Mouse (Mus musculus) intestine, postnatal 0 days (tissue): ENCODE data around the gene Srsf9. TPM values are rescaled to one million over a fixed set of nuclear protein-coding genes. Genes with fewer than 3 reads are reported as not detected.

ENCODE experiments used
- ATAC-seq: fragments of 200-750 bp; cut with Nextera tagmentation; 2 replicates; pipeline ENCODE4 v1.8.0; 2017; ENCODE audit warnings: mild to moderate bottlenecking, moderate TSS enrichment, moderate library complexity
- H3K27ac ChIP-seq: fragments of 300-500 bp; sonication (generic); 2 replicates; pipeline ENCODE4 v1.5.1; 2014; ENCODE audit warnings: mild to moderate bottlenecking, low read depth, low read length, moderate library complexity
- H3K27me3 ChIP-seq: fragments of 300-500 bp; sonication (generic); replicated peaks from 2 replicates; pipeline ENCODE4 v1.6.1; 2014; ENCODE audit warnings: low read length, mixed read lengths; ENCODE audit not compliant: control insufficient read depth, insufficient read depth
- H3K36me3 ChIP-seq: fragments of 300-500 bp; sonication (generic); 2 replicates; pipeline ENCODE4 v1.6.1; 2014; ENCODE audit warnings: mild to moderate bottlenecking, moderate library complexity; ENCODE audit not compliant: control insufficient read depth, insufficient read depth
- H3K4me1 ChIP-seq: fragments of 300-500 bp; sonication (generic); replicated peaks from 2 replicates; pipeline ENCODE4 v1.6.1; 2014; ENCODE audit warnings: antibody characterized with exemption, low read length, mixed read lengths; ENCODE audit not compliant: control insufficient read depth, insufficient read depth
- H3K4me2 ChIP-seq: fragments of 300-500 bp; sonication (generic); replicated peaks from 2 replicates; pipeline ENCODE4 v1.6.1; 2014; ENCODE audit warnings: low read depth, mild to moderate bottlenecking, moderate library complexity
- H3K4me3 ChIP-seq: fragments of 300-500 bp; sonication (generic); 2 replicates; pipeline ENCODE4 v1.5.1; 2014; ENCODE audit warnings: low read depth, low read length
- H3K9ac ChIP-seq: fragments of 300-500 bp; sonication (generic); 2 replicates; pipeline ENCODE4 v1.6.1; 2014; ENCODE audit warnings: mild to moderate bottlenecking, low read depth, low read length
- H3K9me3 ChIP-seq: fragments of 300-500 bp; sonication (generic); 2 replicates; pipeline ENCODE4 v1.6.1; 2016; ENCODE audit warnings: mixed run types; ENCODE audit not compliant: control insufficient read depth
- CTCF ChIP-seq: sonication (generic); IDR thresholded peaks from 2 replicates; pipeline ENCODE4 v1.5.1; 2016; ENCODE audit warnings: low read depth, mild to moderate bottlenecking, control low read depth, antibody characterized with exemption, moderate library complexity
- WGBS: fragments of 180-500 bp; shearing (Covaris S2); extraction: QIAGEN DNeasy Blood & Tissue Kit; methylation state at CpG from one replicate; pipeline ENCODE4 v1.1.7; 2014; 5-methylcytosine and 5-hydroxymethylcytosine counted together
- polyA plus RNA-seq: library from polyadenylated mRNA; unstranded; fragments of >200 nt; fragmentation: Nextera tagmentation; extraction: Ambion mirVana; gene quantifications from 2 replicates; pipeline ENCODE4 v1.2.1, GENCODE M21; 2015

Gene Srsf9
- polyA plus RNA-seq, 1 experiment from 2014 or later, result 105 TPM

- TF ChIP-seq CTCF, result no peak
- WGBS, result 49% methylated on average over 4 of the region's 4 CpGs
- no peaks in the 10 kb centered on the region for H3K27me3 ChIP-seq
- no peak for ATAC-seq
- H3K4me3 ChIP-seq, result no peak overlapping the region
- H3K9ac ChIP-seq, result no peak overlapping the region
- no peaks in the 10 kb centered on the region for H3K36me3 ChIP-seq
- no peak overlapping the region for H3K27ac ChIP-seq
- H3K4me2 ChIP-seq, result no peak overlapping the region
- H3K9me3 ChIP-seq, result no peaks in the 10 kb centered on the region
- peaks cover 4% of the 10 kb centered on the region; the same call in 1 of the 2 replicates for H3K4me1 ChIP-seq
These were observed 14.6 kb upstream of the Srsf9 start for GRCm38 (mm10) chr5:115312354-115312753.

DNA sequence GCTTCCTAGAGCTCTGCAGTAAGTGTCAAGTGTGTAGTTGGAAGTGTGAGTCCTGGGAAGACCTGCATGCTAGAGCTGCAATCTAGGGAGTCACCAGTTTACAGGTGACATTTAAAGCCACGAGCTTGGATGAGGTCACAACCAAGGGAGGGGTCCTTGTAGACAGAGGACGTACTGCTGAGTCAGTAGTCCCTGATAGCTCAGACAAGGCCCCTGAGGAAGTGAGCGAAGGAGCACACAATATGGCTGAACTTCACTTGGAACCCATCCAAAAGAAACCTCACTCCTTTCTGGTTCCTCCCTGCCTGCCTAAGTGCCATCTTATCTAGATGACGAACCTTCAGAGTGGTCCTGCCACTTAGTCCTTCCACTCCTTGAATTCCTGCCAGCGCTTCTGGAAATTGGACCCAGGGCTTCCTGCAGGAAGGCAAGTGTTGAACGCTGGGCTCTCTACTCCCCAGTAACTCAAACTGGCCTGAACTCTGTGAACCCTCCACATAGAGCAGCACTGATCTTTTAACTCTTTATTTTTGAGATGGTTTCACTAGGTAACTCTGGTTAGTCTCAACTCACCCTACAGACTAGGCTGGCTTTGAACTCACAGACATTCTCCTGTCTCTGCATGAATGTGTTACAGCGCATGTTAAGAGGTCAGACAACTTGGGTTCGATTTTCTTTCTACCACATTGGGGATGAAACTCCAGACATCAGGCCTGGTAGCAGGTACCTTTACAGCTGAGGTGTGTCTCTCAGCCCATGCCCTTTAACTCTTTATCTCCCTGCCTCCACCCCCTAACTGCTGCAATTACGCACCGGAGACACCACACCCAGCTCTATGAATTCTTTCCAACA is 13.9 kb upstream of the Srsf9 start:
- TF ChIP-seq CTCF, result no peak
- ATAC-seq, result peak; percentile 54
- Histone ChIP-seq H3K9ac (no peak overlapping the region), H3K27ac (no peak overlapping the region; the same call in 1 of the 2 replicates), H3K4me1 (peaks cover 7% of the 10 kb centered on the region; the same call in 1 of the 2 replicates), H3K9me3 (no peaks in the 10 kb centered on the region), H3K4me3 (no peak overlapping the region), H3K27me3 (no peaks in the 10 kb centered on the region), H3K4me2 (0 out of 2 replicates have a peak overlapping the region, but pooled peaks have one; percentile 17), H3K36me3 (no peaks in the 10 kb centered on the region)
- WGBS, result 33% methylated on average over 10 of the region's 10 CpGs

- Histone ChIP-seq H3K36me3 (no peaks in the 10 kb centered on the region), H3K4me3 (no peak overlapping the region), H3K9ac (no peak overlapping the region), H3K4me1 (peaks cover 7% of the 10 kb centered on the region; the same call in 1 of the 2 replicates), H3K27ac (no peak overlapping the region), H3K27me3 (no peaks in the 10 kb centered on the region), H3K9me3 (no peaks in the 10 kb centered on the region), H3K4me2 (0 out of 2 replicates have a peak overlapping the region, but pooled peaks have one; percentile 7)
- no peak for ATAC-seq
- no peak for TF ChIP-seq CTCF
- 29% methylated on average over 5 of the region's 5 CpGs for WGBS
These were observed 13.4 kb upstream of the Srsf9 start for GRCm38 (mm10) chr5:115313668-115313943.

DNA sequence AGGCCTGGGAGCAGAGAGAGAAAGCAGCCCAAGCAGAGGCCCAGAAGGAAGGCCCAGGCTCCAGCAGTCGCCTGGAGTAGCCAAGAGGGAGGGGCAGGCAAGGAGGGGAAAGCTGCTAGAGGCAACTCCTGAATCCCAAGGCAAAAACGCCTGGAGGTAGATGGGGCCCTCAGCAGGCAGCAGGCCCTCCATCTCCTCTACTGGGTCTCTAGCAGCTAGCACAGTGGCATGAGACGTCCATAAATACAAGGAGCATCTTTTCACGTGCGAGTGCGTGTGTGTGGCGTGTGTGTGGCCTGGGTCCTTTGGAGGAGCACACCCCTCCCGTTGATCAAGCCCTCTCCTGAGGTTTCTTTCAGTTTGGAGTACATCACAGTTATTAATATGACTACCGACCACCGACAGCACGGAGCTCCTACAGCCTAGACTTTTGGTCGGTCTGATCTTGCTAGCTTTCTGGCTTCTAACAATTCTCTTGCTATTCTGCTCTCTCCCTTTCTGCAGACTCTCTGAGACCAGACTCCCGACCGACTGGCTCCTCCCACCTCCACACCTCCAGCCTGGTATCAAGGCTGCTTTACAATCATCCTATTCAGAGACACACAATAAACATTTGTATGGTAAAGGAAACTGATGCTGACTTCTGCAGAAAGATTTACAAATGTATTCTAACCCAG is 9.9 kb upstream of the Srsf9 start:
- H3K4me2 ChIP-seq, result peak overlapping the region; percentile 38
- WGBS, result 29% methylated on average over 14 of the region's 14 CpGs
- H3K4me1 ChIP-seq, result peaks cover 7% of the 10 kb centered on the region; the same call in 1 of the 2 replicates
- H3K9ac ChIP-seq, result no peak overlapping the region
- ATAC-seq, result no peak
- H3K9me3 ChIP-seq, result no peaks in the 10 kb centered on the region
- TF ChIP-seq CTCF, result no peak
- H3K36me3 ChIP-seq, result no peaks in the 10 kb centered on the region
- H3K27me3 ChIP-seq, result no peaks in the 10 kb centered on the region
- peak overlapping the region; percentile 10 for H3K27ac ChIP-seq
- no peak overlapping the region for H3K4me3 ChIP-seq

DNA sequence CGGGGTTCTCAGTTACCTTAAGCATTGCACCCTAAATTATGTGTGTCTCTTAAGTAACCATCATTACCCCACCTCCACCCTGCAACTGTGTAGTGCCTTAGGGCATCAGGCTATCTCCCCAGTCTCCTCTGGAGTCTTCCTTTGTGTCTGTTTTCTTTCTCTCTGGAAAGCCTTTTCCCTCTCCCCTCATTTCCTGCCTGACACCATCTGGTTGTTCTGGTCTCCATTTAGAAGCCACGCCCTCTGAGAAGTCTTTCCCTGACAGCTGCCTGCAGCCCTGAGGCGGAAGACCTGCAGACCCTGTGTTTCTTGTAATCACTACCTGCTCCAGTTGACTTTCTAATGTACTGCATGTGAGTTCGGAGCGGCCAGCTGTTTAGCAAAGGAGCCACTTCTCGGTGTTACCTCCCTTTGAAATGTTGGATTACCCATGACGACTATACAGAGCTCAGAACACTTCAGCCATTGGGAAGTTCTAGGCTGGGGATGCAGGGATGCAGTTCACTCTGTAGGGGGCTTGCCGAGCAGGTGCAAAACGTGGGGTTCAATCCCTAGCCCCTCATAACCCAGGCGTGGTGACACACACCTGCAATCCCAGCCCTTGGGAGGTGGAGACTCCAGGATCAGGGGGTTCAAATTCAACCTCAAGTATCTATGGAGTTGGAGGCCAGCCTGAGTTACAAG is 9.2 kb upstream of the Srsf9 start:
- no peak; the same call in 1 of the 2 replicates for ATAC-seq
- Histone ChIP-seq H3K36me3 (no peaks in the 10 kb centered on the region), H3K4me2 (peak overlapping the region; percentile 38), H3K27ac (peak overlapping the region; percentile 10; the same call in 1 of the 2 replicates), H3K9me3 (no peaks in the 10 kb centered on the region), H3K4me3 (no peak overlapping the region), H3K4me1 (peaks cover 5% of the 10 kb centered on the region; the same call in 1 of the 2 replicates), H3K27me3 (no peaks in the 10 kb centered on the region), H3K9ac (no peak overlapping the region)
- 13% methylated on average over 10 of the region's 10 CpGs for WGBS
- no peak for TF ChIP-seq CTCF
